Mouse (Mus musculus): Measurements from ENCODE around the gene C87977. TPM values are rescaled to one million over a fixed set of nuclear protein-coding genes. Genes with fewer than 3 reads are reported as not detected.
"Not testable (repeated sequence)": the region's sequence is repeated elsewhere in the genome, so short reads cannot be mapped to it uniquely, and the experiment has no call there.

The C87977 gene
- not detected for total RNA-seq (2021)
- long read RNA-seq, experiment 1 = 0 reads
- long read RNA-seq, experiment 2 = 0 reads

DNA sequence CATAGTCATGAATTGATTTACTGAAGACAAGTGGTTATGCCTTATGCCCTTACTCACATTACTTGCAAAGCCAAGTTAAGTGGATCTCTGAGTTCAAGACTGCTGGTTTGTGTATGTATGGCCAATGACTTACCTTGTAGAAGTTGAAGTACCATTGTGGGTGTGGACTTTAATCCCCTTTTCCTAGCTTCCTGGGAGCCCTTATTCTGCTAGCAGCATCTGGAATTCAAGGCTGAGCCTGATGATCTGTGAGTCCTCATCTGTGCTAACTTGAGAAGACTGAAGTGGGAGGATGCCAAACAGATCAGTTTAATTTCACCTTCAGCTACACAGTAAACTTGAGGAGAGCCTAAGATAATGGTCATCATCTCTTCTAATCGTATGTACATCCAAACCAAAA lies at the start of gene C87977:
Gene C87977, minus strand, starts transcription at position 101 of the 400 bp plus-strand sequence.
- DNase-seq; intact Hi-C loops (cut with DNase I; ENCODE audit: low total_unique reads): not testable (repeated sequence)

DNA sequence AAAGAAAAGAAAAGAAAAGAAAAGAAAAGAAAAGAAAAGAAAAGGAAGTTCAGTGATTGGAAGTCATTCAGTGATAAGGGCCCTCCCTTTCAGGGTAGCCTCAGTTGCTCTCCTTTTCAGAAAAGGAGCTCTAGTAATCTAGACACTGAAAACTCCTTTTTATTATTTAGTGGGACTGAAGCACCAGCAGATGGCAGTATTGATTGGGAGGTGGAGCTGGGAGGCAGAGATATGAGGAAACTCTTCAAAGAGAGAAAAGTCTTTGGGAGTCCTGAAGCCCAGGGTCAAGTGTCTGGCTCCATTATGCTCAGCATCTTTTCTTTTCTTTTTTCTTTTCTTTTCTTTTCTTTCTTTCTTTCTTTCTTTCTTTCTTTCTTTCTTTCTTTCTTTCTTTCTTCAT lies 41.6 kb upstream of the C87977 start:
- DNase-seq; intact Hi-C loops (cut with DNase I; ENCODE audit: low total_unique reads): not testable (repeated sequence)

DNA sequence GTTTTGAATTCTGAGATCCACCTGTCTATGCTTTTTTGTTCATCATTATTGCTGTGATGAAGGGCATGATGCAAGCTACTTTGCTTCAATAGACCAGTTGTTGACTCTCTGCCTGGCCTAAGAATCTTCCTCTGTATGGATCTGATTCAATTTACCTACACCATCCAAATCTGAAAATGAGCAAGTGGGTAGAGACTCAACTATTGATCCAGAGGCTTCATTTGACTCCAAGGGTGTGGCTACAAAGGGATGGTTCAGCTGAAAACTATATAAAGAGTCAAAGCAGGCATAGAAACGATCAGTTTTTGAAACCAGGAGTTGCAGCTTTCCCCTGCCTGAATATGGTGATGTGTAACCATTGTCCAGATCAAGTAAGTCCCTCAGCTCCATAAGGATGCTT lies 22.7 kb downstream of the C87977 start, which contains the start of gene Oog2:
Gene Oog2, plus strand, starts transcription at position 301 of the 400 bp plus-strand sequence.
- no peak for DNase-seq
- intact Hi-C loops (cut with DNase I; ENCODE audit: low total_unique reads) = no loop called here

DNA sequence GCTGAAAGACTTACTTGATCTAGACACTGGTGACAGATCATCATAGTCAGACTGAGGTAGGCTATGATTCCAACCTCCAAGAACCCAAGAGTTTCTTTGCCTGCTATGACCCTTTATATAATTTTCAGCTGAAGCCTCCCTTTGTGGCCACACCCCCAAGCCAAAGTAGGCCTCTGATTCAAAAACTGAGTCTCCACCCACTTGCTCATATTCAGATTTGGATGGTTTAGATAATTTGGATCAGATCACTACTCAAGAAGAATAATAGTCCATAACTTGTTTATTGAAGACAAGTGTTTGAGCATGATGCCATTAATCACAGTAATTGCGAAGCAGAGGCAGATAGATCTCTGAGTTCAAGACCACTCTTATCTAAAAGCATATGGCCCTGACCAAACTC lies 50.6 kb downstream of the C87977 start, which contains the start of gene Oog3:
Gene Oog3, minus strand, starts transcription at position 101 of the 400 bp plus-strand sequence.
- no peak for DNase-seq
- intact Hi-C loops (cut with DNase I; ENCODE audit: low total_unique reads) = no loop called here

Other genes with a start within 250 kb of the C87977 start
- not detected for gene Gm13101, start 246.4 kb downstream of the C87977 start, total RNA-seq (2021)
- gene Pramef17, start 218.9 kb downstream of the C87977 start, total RNA-seq (2021) = not detected
- gene Pramel4, start 154.2 kb downstream of the C87977 start, total RNA-seq (2021) = not detected
- gene Gm13102, start 106.8 kb downstream of the C87977 start, total RNA-seq (2021) = not detected
- not detected for gene Oog3, start 50.7 kb downstream of the C87977 start, total RNA-seq (2021)
- gene Oog2, start 22.6 kb downstream of the C87977 start, total RNA-seq (2021) = not detected
- not detected for gene Pramel5, start 67.2 kb upstream of the C87977 start, total RNA-seq (2021)
- not detected for gene Gm13128, start 116.9 kb upstream of the C87977 start, total RNA-seq (2021)
- gene Gm13119, start 144.6 kb upstream of the C87977 start, total RNA-seq (2021) = not detected
- not detected for gene Pramef20, start 164.6 kb upstream of the C87977 start, total RNA-seq (2021)
- gene Pramef12, start 195.1 kb upstream of the C87977 start, total RNA-seq (2021) = under 1 TPM in 1 of 2 experiments, not detected in 1; 0.14 TPM
- gene 1700012P22Rik, start 225.5 kb upstream of the C87977 start, total RNA-seq (2021) = not detected
- not detected for gene Gm9944, start 240.0 kb upstream of the C87977 start, total RNA-seq (2021)

All from gastrocnemius, postnatal 14 days (tissue).